Mouse (Mus musculus): ENCODE data around the gene 5031410I06Rik.
"Not testable (repeated sequence)": the region's sequence is repeated elsewhere in the genome, so short reads cannot be mapped to it uniquely, and the experiment has no call there.

The 5031410I06Rik gene

DNA sequence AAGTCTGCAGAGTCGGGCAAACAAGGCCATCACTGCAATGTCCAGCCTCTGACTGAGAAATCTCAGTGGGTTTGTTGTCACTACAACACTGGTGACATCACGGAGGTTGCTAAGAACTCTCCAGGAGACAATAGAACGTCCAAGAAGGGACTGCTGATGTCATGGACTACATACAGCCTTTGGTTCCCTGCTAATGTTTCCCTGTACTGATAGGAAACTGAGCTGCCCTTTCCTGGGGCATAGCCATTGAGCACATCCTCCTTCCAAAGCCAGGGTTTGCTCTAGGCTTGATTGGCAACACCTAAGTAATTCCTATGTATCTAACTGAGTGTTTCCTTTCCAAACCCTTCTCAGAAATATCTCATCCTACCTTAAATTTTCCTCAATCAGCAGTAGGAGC lies at the start of gene 5031410I06Rik:
5031410I06Rik (minus strand) TSS at position 101 of the 400 bp plus-strand sequence.
- not testable (repeated sequence) for DNase-seq

DNA sequence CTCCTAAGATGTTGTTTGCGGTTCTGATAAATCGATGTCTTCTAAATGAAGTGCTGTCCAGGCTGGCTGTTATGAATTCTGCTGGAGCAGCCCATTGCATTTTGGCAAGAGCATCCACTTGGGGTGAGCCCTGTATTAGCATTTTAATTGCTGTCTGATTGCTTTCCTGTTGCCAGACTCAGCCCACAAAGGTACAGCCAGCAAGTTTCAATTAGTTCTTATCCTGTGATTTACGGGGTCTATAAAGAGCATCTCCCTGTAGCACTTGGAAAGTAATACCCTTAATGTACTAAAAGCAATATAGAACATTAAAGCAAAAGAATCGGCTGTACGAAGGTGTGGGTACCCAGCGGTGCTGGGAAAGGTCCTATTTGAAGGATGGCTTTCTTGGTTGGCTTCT lies 37.7 kb upstream of the 5031410I06Rik start:
- DNase-seq = no peak

DNA sequence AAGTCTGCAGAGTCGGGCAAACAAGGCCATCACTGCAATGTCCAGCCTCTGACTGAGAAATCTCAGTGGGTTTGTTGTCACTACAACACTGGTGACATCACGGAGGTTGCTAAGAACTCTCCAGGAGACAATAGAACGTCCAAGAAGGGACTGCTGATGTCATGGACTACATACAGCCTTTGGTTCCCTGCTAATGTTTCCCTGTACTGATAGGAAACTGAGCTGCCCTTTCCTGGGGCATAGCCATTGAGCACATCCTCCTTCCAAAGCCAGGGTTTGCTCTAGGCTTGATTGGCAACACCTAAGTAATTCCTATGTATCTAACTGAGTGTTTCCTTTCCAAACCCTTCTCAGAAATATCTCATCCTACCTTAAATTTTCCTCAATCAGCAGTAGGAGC lies 16.2 kb upstream of the 5031410I06Rik start, which contains the start of gene Gm10220:
Gm10220 (minus strand) TSS at position 101 of the 400 bp plus-strand sequence.
- DNase-seq = not testable (repeated sequence)

DNA sequence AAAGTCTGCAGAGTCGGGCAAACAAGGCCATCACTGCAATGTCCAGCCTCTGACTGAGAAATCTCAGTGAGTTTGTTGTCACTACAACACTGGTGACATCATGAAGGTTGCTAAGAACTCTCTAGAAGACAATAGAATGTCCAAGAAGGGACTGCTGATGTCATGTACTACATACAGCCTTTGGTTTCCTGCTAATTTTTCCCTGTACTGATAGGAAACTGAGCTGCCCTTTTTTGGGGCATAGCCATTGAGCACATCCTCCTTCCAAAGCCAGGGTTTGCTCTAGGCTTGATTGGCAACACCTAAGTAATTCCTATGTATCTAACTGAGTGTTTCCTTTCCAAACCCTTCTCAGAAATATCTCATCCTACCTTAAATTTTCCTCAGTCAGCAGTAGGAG lies 16.0 kb downstream of the 5031410I06Rik start, which contains the start of gene Gm10471:
Gm10471 (minus strand) TSS at position 101 of the 400 bp plus-strand sequence.
- DNase-seq = not testable (repeated sequence)

DNA sequence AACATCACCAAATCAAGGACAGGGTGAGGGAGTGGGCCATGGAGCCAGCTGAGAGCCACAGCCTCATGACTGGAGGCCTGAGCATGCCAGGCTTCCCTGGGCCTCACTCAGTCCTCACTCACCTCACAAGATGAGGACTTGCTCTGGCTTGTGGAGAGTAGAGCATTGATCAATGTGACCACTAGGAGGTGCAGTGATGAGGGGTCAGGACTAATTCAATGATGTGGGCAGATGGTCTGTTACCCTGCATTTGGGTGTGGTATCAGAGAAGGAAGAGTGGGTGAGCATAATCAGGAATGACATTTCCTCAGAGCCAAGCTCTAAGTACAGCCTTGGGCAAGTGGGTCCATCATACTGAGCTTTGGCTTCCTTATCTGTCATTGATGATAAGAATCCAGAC lies 26.1 kb downstream of the 5031410I06Rik start:
- DNase-seq = peak; percentile 18

DNA sequence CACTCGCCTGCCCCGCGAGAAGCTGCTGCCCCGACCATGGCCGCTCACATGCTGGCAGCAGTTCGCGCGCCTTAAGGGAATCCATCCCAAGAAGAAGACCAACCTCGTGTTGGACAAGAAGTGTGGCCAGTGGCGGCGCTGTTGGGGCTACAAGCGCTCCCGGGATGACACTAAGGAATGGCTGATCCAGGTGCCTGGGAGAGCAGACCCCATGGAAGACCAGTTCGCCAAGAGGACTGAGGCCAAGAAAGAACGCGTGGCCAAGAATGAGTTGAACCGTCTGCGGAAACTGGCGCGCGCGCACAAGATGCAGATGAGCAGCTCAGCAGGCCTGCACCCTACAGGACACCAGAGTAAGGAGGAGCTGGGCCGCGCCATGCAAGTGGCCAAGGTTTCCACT lies 34.4 kb downstream of the 5031410I06Rik start:
- no peak for DNase-seq

DNA sequence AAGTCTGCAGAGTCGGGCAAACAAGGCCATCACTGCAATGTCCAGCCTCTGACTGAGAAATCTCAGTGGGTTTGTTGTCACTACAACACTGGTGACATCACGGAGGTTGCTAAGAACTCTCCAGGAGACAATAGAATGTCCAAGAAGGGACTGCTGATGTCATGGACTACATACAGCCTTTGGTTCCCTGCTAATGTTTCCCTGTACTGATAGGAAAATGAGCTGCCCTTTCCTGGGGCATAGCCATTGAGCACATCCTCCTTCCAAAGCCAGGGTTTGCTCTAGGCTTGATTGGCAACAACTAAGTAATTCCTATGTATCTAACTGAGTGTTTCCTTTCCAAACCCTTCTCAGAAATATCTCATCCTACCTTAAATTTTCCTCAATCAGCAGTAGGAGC lies 46.7 kb downstream of the 5031410I06Rik start, which contains the start of gene Gm7347:
Gm7347 (minus strand) TSS at position 101 of the 400 bp plus-strand sequence.
- DNase-seq = not testable (repeated sequence)

Measured in embryo, embryonic 11 days (tissue).